Mouse (Mus musculus): ENCODE results near the gene Srxn1. TPM values are rescaled to one million over a fixed set of nuclear protein-coding genes. Genes with fewer than 3 reads are reported as not detected.
A peak's percentile ranks its signal among the peaks of the same experiment; 100 is the strongest.

Gene Srxn1
- polyA plus RNA-seq, 1 experiment from 2014 or later = 20.2 TPM

DNA sequence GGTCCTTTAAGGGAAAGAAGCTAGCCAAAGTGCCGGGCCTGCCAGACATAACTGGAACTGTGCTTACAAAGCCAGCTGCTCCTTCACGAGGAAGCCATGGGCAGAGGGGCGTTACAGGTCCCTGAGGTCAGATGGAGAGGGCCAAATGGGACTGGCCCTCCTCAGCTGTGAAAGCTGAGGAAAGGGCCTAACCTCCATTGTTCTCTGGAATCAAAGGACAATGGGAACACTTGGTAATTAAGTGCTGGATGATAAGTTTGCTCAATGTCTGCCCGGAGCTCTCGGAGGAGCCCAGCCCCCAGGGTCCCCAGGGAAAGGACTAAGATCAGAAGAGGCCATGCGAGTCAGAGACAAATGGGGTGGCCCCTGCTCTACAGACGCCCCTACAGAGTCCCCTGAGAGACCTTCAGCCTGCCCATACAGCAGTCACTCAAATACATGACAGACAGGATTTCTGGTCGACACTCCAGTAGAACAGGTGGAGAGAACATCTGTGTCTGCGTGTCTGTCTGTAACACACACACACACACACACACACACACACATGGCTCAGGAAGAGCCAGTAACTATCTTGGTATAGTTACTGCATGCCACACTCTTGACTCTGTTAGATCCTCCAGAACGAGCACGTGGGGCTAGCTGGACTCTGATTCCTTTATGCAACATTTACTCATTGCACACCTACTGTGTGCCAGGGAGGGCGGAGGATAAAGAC is 13.8 kb upstream of the Srxn1 start:
- WGBS = 21% methylated on average over 12 of the region's 12 CpGs
- no peak for ATAC-seq (ENCODE audit: low FRiP score, low read depth)
- peaks cover 43% of the 10 kb centered on the region for H3K36me3 ChIP-seq
- H3K4me2 ChIP-seq (replicated peaks) = peak overlapping the region; percentile 39
- no peak overlapping the region for H3K4me3 ChIP-seq
- H3K9me3 ChIP-seq = no peaks in the 10 kb centered on the region
- peak overlapping the region; percentile 38; the same call in 1 of the 2 replicates for H3K9ac ChIP-seq
- H3K27me3 ChIP-seq (replicated peaks) = peaks cover 27% of the 10 kb centered on the region
- H3K27ac ChIP-seq = peak overlapping the region; percentile 42; the same call in 1 of the 2 replicates
- H3K4me1 ChIP-seq = peaks cover 79% of the 10 kb centered on the region

DNA sequence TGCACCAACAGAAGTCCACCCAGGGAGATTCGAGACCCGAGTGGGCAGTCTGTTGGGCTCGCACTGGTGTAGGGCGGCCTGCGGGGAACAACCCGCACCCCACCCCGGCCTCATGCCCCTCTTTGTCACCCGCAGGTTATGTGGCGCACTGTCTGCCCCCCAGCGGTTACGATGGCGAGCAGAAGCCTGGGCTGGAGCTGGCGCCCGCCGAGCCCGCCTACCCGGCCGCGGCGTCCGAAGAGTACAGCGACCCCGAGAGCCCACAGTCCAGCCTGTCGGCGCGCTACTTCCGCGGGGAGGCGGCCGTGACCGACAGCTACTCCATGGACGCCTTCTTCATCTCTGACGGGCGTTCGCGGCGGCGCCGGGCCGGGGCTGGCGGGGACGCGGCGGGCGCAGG is 12.4 kb upstream of the Srxn1 start:
- ATAC-seq (ENCODE audit: low FRiP score, low read depth) = no peak
- Histone ChIP-seq H3K4me3 (peak overlapping the region; percentile 30), H3K9ac (peak overlapping the region; percentile 48), H3K27ac (no peak overlapping the region; the same call in 1 of the 2 replicates), H3K36me3 (peaks cover 34% of the 10 kb centered on the region), H3K27me3 (replicated peaks) (peaks cover 27% of the 10 kb centered on the region), H3K4me1 (peaks cover 68% of the 10 kb centered on the region), H3K9me3 (no peaks in the 10 kb centered on the region), H3K4me2 (replicated peaks) (peak overlapping the region; percentile 55)
- 10% methylated on average over 45 of the region's 45 CpGs for WGBS

DNA sequence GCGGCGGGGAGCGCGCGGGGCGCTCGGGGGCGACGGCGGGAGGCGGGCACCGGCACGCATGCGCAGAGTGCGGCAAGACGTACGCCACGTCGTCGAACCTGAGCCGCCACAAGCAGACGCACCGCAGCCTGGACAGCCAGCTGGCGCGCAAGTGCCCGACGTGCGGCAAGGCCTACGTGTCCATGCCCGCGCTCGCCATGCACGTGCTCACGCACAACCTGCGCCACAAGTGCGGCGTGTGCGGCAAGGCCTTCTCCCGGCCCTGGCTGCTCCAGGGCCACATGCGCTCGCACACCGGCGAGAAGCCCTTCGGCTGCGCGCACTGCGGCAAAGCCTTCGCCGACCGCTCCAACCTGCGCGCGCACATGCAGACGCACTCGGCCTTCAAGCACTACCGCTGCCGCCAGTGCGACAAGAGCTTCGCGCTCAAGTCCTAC is 11.9 kb upstream of the Srxn1 start:
- no peak for ATAC-seq (ENCODE audit: low FRiP score, low read depth)
- Histone ChIP-seq H3K9ac (peak overlapping the region; percentile 51; the same call in 1 of the 2 replicates), H3K4me2 (replicated peaks) (peak overlapping the region; percentile 55), H3K9me3 (no peaks in the 10 kb centered on the region), H3K4me1 (peaks cover 64% of the 10 kb centered on the region), H3K27me3 (replicated peaks) (peaks cover 27% of the 10 kb centered on the region), H3K4me3 (peak overlapping the region; percentile 30), H3K27ac (no peak overlapping the region), H3K36me3 (peaks cover 29% of the 10 kb centered on the region)
- 3% methylated on average over 59 of the region's 60 CpGs for WGBS

DNA sequence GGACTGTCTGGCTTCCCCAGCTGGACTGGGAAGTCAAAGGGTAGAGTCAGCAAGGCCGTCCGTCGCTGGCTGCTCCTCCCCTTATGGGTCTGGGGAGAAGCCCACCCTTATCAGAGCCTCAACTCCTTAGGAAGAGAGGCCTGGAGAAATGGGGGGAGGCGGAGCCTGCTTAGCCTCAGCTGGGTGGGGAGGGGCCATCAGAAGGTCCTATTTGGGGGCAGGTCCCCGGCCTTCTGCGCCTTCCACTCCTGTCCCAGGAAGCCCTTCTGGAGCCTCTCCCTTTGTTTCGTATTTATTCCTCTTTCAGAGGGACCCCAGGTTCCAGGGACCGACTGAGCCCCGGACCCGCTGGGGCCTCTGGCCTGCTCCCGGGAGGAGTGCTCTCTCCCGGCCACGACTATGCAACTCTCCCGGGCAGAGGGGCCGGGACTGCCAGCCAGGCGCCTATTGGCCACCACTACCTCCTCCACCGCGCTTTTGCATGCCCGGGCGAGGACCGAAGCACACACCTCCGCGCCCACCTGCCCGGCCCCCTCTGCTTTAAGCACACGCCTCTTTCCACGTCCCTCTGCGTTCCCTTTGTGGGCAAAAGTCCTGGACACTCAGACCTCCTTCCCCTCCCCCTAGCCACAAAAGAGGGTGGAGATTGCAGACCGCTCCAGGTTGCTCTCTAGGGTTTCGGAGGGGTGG is 10.3 kb upstream of the Srxn1 start:
- 4% methylated on average over 29 of the region's 29 CpGs for WGBS
- ATAC-seq (ENCODE audit: low FRiP score, low read depth) = 0 out of 2 replicates have a peak, but pooled peaks have one; percentile 3
- H3K4me2 ChIP-seq (replicated peaks) = peak overlapping the region; percentile 24; the same call in 1 of the 2 replicates
- H3K27me3 ChIP-seq (replicated peaks) = peaks cover 27% of the 10 kb centered on the region
- no peaks in the 10 kb centered on the region for H3K9me3 ChIP-seq
- H3K4me3 ChIP-seq = no peak overlapping the region
- H3K27ac ChIP-seq = peak overlapping the region; percentile 64
- peaks cover 16% of the 10 kb centered on the region for H3K36me3 ChIP-seq
- H3K4me1 ChIP-seq = peaks cover 55% of the 10 kb centered on the region
- peak overlapping the region; percentile 33 for H3K9ac ChIP-seq

DNA sequence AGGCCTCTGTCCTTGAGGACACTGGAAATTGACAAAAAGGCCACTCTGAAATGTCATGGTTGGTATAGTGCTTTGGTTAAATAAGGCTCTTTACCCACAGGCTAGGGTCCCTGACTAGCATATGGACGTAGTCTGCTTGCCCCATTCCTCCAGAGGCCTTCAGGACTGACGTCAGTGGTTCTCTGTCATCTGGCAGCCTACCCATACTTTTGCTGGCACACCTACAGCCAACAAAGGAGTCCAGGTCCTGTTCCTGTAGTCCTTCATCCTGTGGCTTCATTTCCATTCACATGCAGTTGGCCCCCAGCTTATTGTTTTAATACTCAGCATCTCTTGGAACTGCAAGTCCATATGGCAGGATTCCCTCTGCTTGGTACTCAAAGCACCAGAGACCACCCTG is 8.4 kb upstream of the Srxn1 start:
- no peak overlapping the region for H3K9ac ChIP-seq
- H3K36me3 ChIP-seq = peaks cover 16% of the 10 kb centered on the region
- peaks cover 42% of the 10 kb centered on the region for H3K4me1 ChIP-seq
- peaks cover 27% of the 10 kb centered on the region for H3K27me3 ChIP-seq (replicated peaks)
- ATAC-seq (ENCODE audit: low FRiP score, low read depth) = no peak
- no peak overlapping the region; the same call in 1 of the 2 replicates for H3K27ac ChIP-seq
- H3K4me2 ChIP-seq (replicated peaks) = no peak overlapping the region
- no peak overlapping the region for H3K4me3 ChIP-seq
- WGBS = 58% methylated on average over 2 of the region's 2 CpGs
- no peaks in the 10 kb centered on the region for H3K9me3 ChIP-seq

DNA sequence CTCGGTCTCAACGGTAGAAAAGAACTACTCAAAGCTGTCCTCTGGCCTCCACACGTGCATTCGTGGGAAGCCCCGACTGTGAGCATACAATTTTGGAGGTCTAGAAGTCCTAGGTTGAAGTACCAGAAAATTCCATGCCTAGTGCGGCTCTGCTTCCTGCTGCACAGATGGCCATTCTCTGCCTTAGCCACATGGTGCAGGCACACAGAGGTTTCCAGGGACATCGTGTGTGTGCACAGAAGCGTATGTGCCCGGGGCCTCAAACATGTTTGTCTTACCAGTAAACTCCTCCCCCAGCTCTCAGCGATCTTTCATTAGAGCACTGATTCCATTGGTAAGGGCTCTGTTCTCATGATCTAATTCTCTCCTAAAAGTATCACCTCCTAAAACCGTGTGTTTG is 7.4 kb upstream of the Srxn1 start:
- peaks cover 42% of the 10 kb centered on the region for H3K4me1 ChIP-seq
- no peak overlapping the region for H3K4me2 ChIP-seq (replicated peaks)
- no peaks in the 10 kb centered on the region for H3K9me3 ChIP-seq
- 78% methylated on average over 11 of the region's 11 CpGs for WGBS
- H3K36me3 ChIP-seq = peaks cover 14% of the 10 kb centered on the region
- ATAC-seq (ENCODE audit: low FRiP score, low read depth) = 0 out of 2 replicates have a peak, but pooled peaks have one; percentile 10
- H3K27ac ChIP-seq = no peak overlapping the region
- H3K4me3 ChIP-seq = no peak overlapping the region
- no peak overlapping the region for H3K9ac ChIP-seq
- peaks cover 23% of the 10 kb centered on the region for H3K27me3 ChIP-seq (replicated peaks)

DNA sequence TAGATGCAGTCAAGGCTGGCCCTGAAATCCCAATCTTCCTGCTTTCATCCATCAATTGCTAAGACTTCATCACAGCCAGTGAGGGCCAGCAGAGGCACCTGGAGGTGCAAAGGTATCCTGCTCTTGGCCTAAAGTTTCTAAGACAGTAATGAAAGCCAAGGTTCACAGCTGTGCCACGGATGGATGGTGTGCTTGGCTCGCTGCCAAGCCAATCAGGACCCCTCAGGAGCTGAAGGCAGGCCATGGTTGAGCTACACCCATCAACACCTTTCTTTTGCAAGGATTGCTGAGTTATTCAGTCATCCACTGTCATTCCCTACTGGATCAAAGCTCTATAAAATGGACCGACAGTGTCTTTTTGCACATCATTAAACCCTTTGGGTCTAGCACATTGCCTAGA is 5.8 kb upstream of the Srxn1 start:
- WGBS = 54% methylated on average over 3 of the region's 3 CpGs
- peaks cover 9% of the 10 kb centered on the region for H3K27me3 ChIP-seq (replicated peaks)
- H3K9me3 ChIP-seq = no peaks in the 10 kb centered on the region
- no peak overlapping the region for H3K4me2 ChIP-seq (replicated peaks)
- H3K9ac ChIP-seq = no peak overlapping the region
- ATAC-seq (ENCODE audit: low FRiP score, low read depth) = no peak
- H3K4me1 ChIP-seq = peaks cover 26% of the 10 kb centered on the region
- H3K4me3 ChIP-seq = no peak overlapping the region
- H3K27ac ChIP-seq = no peak overlapping the region
- no peaks in the 10 kb centered on the region for H3K36me3 ChIP-seq

DNA sequence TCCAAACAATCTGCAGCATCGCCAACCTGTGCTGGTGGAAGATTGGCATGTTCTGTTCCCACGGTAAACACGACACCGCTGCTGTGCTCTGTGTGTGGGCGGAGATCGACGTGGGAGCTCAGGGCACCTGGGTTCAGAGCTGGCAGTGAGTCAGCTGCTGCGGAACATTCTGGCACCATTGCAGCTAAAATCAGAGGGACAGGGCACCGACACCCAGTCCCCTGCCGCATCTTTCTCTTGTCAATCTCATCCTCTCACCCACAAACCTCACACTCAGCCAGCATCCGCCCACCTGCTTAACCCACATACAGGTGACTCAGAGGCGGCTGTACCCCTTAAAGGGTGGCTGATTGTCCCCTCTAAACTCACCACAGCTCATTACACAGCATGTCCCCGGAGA is 3.6 kb upstream of the Srxn1 start:
- no peaks in the 10 kb centered on the region; the same call in 1 of the 2 replicates for H3K27me3 ChIP-seq (replicated peaks)
- 78% methylated on average over 13 of the region's 13 CpGs for WGBS
- H3K27ac ChIP-seq = no peak overlapping the region
- H3K4me2 ChIP-seq (replicated peaks) = no peak overlapping the region
- H3K4me1 ChIP-seq = peaks cover 30% of the 10 kb centered on the region
- no peak overlapping the region for H3K4me3 ChIP-seq
- no peaks in the 10 kb centered on the region for H3K9me3 ChIP-seq
- H3K36me3 ChIP-seq = no peaks in the 10 kb centered on the region
- H3K9ac ChIP-seq = no peak overlapping the region
- ATAC-seq (ENCODE audit: low FRiP score, low read depth) = no peak

DNA sequence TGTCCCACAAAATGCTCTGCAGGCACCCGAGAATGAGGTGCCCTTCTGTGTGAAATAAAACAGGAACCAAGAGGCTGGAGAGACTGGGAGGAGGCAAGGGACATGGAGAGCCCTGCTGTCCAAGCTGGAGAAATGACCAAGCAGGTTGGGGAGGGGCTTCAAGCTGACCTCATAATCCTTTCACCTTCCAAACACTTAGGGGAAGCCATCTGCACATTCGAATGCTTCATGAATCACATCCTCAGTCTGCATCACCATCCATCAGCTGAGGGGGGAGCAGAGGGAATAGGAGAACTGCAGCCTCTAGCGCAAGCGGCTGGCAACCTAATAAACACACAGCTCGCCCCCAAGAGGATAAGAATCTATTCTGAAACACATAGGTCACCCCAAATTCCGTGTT is 2.9 kb upstream of the Srxn1 start:
- no peaks in the 10 kb centered on the region for H3K36me3 ChIP-seq
- H3K9ac ChIP-seq = no peak overlapping the region
- H3K4me1 ChIP-seq = peaks cover 30% of the 10 kb centered on the region
- no peaks in the 10 kb centered on the region for H3K9me3 ChIP-seq
- 61% methylated on average over 6 of the region's 6 CpGs for WGBS
- no peak overlapping the region for H3K4me2 ChIP-seq (replicated peaks)
- H3K27me3 ChIP-seq (replicated peaks) = no peaks in the 10 kb centered on the region; the same call in 1 of the 2 replicates
- H3K4me3 ChIP-seq = no peak overlapping the region
- no peak for ATAC-seq (ENCODE audit: low FRiP score, low read depth)
- H3K27ac ChIP-seq = no peak overlapping the region

DNA sequence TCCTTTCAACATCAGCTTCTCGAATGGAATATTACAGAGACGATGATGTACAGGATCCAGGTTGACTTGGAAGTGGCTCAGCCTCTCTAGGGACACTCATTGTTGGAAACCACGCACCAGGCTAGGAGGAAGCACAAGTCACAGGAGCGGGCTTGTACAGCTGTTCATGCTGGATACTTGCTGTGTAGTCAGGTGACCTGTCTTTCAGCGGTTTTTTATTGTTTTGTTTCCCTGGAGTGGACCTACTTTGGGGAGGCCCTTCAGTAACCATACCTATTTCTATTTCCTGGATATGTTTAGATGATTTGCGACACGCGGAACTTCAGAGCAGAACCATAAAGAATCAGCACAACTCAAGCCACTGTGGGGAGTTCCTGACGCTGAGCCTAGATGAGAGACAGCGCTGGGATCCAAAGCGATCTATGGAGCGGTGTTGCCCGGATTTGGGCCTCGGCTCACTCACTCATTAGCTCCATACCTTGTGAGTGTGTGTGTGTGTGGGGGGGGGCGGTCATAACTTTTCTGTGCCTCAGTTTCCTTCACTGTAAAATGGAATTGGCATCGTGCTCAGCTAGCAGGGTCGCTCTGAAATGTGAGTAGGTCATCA is 502 bp upstream of the Srxn1 start:
- H3K4me1 ChIP-seq = peaks cover 32% of the 10 kb centered on the region
- 19% methylated on average over 17 of the region's 17 CpGs for WGBS
- peak overlapping the region; percentile 73 for H3K9ac ChIP-seq
- H3K9me3 ChIP-seq = no peaks in the 10 kb centered on the region
- peak; percentile 44 for ATAC-seq (ENCODE audit: low FRiP score, low read depth)
- no peaks in the 10 kb centered on the region; the same call in 1 of the 2 replicates for H3K27me3 ChIP-seq (replicated peaks)
- peak overlapping the region; percentile 82 for H3K4me2 ChIP-seq (replicated peaks)
- peak overlapping the region; percentile 61 for H3K4me3 ChIP-seq
- H3K36me3 ChIP-seq = 0 out of 2 replicates have a peak, but pooled peaks cover 6% of the 10 kb centered on the region
- no peak overlapping the region for H3K27ac ChIP-seq

DNA sequence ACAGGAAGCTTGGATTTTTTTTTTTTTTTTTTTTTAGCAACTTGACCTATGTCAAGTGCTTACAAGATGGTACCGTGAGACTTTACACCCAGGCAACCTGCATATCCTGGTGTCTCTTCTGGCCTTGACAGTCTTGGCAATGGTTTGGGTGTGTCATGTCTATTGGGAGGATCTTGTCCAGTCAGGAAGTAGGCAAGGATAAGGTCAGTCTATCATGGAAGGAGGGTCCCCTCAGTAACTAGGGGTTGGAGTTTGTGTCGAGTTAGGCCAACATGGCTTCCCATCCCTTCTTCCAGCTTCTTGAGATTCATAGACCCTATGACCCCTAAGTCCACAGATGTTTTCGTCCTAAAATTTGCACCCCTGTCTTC is 894 bp downstream of the Srxn1 start:
- ATAC-seq (ENCODE audit: low FRiP score, low read depth) = no peak
- no peaks in the 10 kb centered on the region; the same call in 1 of the 2 replicates for H3K27me3 ChIP-seq (replicated peaks)
- no peak overlapping the region for H3K27ac ChIP-seq
- no peak overlapping the region for H3K9ac ChIP-seq
- peak overlapping the region; percentile 82 for H3K4me2 ChIP-seq (replicated peaks)
- H3K4me1 ChIP-seq = peaks cover 32% of the 10 kb centered on the region
- peak overlapping the region; percentile 61 for H3K4me3 ChIP-seq
- WGBS = 81% methylated on average over 3 of the region's 3 CpGs
- H3K9me3 ChIP-seq = no peaks in the 10 kb centered on the region
- H3K36me3 ChIP-seq = 0 out of 2 replicates have a peak, but pooled peaks cover 6% of the 10 kb centered on the region

DNA sequence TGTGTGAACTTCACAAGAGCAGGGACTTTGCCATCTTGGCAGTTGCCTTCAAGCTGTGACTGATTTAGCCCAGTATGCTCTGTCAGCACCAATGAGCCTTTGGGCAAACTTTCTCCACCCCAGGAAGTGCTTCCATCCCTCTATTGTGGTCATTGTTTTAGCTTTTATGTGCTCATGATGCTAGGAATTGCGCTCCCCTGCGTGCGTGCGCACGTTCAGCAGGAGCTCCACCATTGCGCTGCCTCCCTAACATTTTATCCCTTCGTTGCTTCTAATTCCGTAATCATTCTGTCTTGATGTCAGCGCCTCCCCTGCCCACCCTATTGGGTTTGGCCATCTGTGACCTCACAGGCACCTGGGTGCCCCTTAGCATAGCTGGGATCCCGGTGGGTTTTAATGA is 1.3 kb downstream of the Srxn1 start:
- ATAC-seq (ENCODE audit: low FRiP score, low read depth) = no peak
- Histone ChIP-seq H3K27ac (no peak overlapping the region), H3K4me1 (peaks cover 32% of the 10 kb centered on the region), H3K36me3 (0 out of 2 replicates have a peak, but pooled peaks cover 6% of the 10 kb centered on the region), H3K4me2 (replicated peaks) (peak overlapping the region; percentile 82), H3K27me3 (replicated peaks) (no peaks in the 10 kb centered on the region), H3K9ac (no peak overlapping the region), H3K4me3 (no peak overlapping the region), H3K9me3 (no peaks in the 10 kb centered on the region)
- WGBS = 86% methylated on average over 10 of the region's 10 CpGs

Data from neural tube, embryonic 12.5 days (tissue).